Mouse (Mus musculus) liver, postnatal 0 days (tissue): ENCODE data around the gene Med20. TPM values are rescaled to one million over a fixed set of nuclear protein-coding genes. Genes with fewer than 3 reads are reported as not detected.
A peak's percentile ranks its signal among the peaks of the same experiment; 100 is the strongest.
"Not testable (repeated sequence)": the region's sequence is repeated elsewhere in the genome, so short reads cannot be mapped to it uniquely, and the experiment has no call there.

Experiments used
- ATAC-seq: fragments of 200-750 bp; cut with Nextera tagmentation; 2 replicates; pipeline ENCODE4 v1.8.0; 2017; ENCODE audit warnings: mild to moderate bottlenecking, moderate library complexity
- DNase-seq: peaks from one replicate; pipeline ENCODE4 v3.0.0-alpha.2; 2016
- H3K27ac ChIP-seq: fragments of 300-500 bp; sonication (generic); 2 replicates; pipeline ENCODE4 v1.5.1; 2014; ENCODE audit warnings: antibody characterized with exemption, moderate library complexity, mild to moderate bottlenecking, low read depth
- H3K27me3 ChIP-seq: fragments of 300-500 bp; sonication (generic); 2 replicates; pipeline ENCODE4 v1.6.1; 2014; ENCODE audit warnings: low read length, control low read depth, mixed read lengths; ENCODE audit not compliant: insufficient read depth
- H3K36me3 ChIP-seq: fragments of 300-500 bp; sonication (generic); replicated peaks from 2 replicates; pipeline ENCODE4 v1.6.1; 2014; ENCODE audit warnings: mild to moderate bottlenecking, control low read depth, low read length, moderate library complexity, mixed read lengths; ENCODE audit not compliant: insufficient read depth
- H3K4me1 ChIP-seq: fragments of 300-500 bp; sonication (generic); 2 replicates; pipeline ENCODE4 v1.6.1; 2014; ENCODE audit warnings: antibody characterized with exemption, mild to moderate bottlenecking, control low read depth; ENCODE audit not compliant: insufficient read depth
- H3K4me2 ChIP-seq: fragments of 300-500 bp; sonication (generic); 2 replicates; pipeline ENCODE4 v1.6.1; 2014; ENCODE audit warnings: low read depth, mild to moderate bottlenecking, low read length, moderate library complexity, mixed read lengths
- H3K4me3 ChIP-seq: fragments of 300-500 bp; sonication (generic); 2 replicates; pipeline ENCODE4 v1.5.1; 2014; ENCODE audit warnings: low read depth, low read length
- H3K9ac ChIP-seq: fragments of 300-500 bp; sonication (generic); replicated peaks from 2 replicates; pipeline ENCODE4 v1.6.1; 2014; ENCODE audit warnings: mild to moderate bottlenecking, moderate library complexity
- H3K9me3 ChIP-seq: fragments of 300-500 bp; sonication (generic); 2 replicates; pipeline ENCODE4 v1.6.1; 2016; ENCODE audit warnings: mild to moderate bottlenecking, control low read depth, low read length, mixed read lengths
- CTCF ChIP-seq: sonication (generic); IDR thresholded peaks from 2 replicates; pipeline ENCODE4 v1.5.1; 2016; ENCODE audit warnings: antibody characterized with exemption, low read depth
- EP300 ChIP-seq: IDR thresholded peaks from 2 replicates; pipeline ENCODE4 v1.6.1; 2016; ENCODE audit warnings: antibody characterized with exemption, low read depth, mild to moderate bottlenecking
- WGBS: fragments of 180-500 bp; shearing (Covaris S2); extraction: QIAGEN DNeasy Blood & Tissue Kit; methylation state at CpG from one replicate; pipeline ENCODE4 v1.1.7; 2014; ENCODE audit not compliant: insufficient replicate concordance; 5-methylcytosine and 5-hydroxymethylcytosine counted together
- polyA plus RNA-seq: library from polyadenylated mRNA; unstranded; fragments of >200 nt; fragmentation: Nextera tagmentation; extraction: Ambion mirVana; gene quantifications from 2 replicates; pipeline ENCODE4 v1.2.1, GENCODE M21; 2015

Med20 gene
- polyA plus RNA-seq, 1 experiment from 2014 or later: 13.5 TPM

GRCm38 (mm10) chr17:47648966-47649365, 37.6 kb downstream of the Med20 start:
- ATAC-seq: no peak
- no peak overlapping the region for H3K9ac ChIP-seq
- H3K27me3 ChIP-seq: no peaks in the 10 kb centered on the region
- no peaks in the 10 kb centered on the region for H3K9me3 ChIP-seq
- no peak for DNase-seq
- WGBS: 67% methylated on average over 4 of the region's 4 CpGs
- TF ChIP-seq EP300 (no peak), CTCF (no peak)
- no peak overlapping the region for H3K27ac ChIP-seq
- no peak overlapping the region for H3K4me2 ChIP-seq
- H3K36me3 ChIP-seq: no peaks in the 10 kb centered on the region
- H3K4me1 ChIP-seq: no peaks in the 10 kb centered on the region
- no peak overlapping the region for H3K4me3 ChIP-seq

- H3K9me3 ChIP-seq: no peaks in the 10 kb centered on the region
- H3K4me3 ChIP-seq: no peak overlapping the region
- no peak overlapping the region for H3K4me2 ChIP-seq
- no peaks in the 10 kb centered on the region for H3K27me3 ChIP-seq
- WGBS: 85% methylated on average over 2 of the region's 2 CpGs
- H3K4me1 ChIP-seq: no peaks in the 10 kb centered on the region
- H3K27ac ChIP-seq: no peak overlapping the region
- no peak for DNase-seq
- TF ChIP-seq CTCF (no peak), EP300 (no peak)
- H3K9ac ChIP-seq: no peak overlapping the region
- no peaks in the 10 kb centered on the region for H3K36me3 ChIP-seq
- no peak for ATAC-seq
Measured at GRCm38 (mm10) chr17:47651953-47652352, 40.6 kb downstream of the Med20 start.

- not testable (repeated sequence) for H3K4me2 ChIP-seq, H3K27ac ChIP-seq, H3K9ac ChIP-seq, ATAC-seq, H3K4me3 ChIP-seq, DNase-seq, H3K36me3 ChIP-seq, H3K27me3 ChIP-seq, H3K9me3 ChIP-seq, H3K4me1 ChIP-seq
- 87% methylated on average over 8 of the region's 8 CpGs for WGBS
Measured at GRCm38 (mm10) chr17:47654346-47654745, 43.0 kb downstream of the Med20 start.

GRCm38 (mm10) chr17:47655697-47656096, 44.3 kb downstream of the Med20 start:
- Histone ChIP-seq H3K36me3 (no peaks in the 10 kb centered on the region), H3K4me1 (0 out of 2 replicates have a peak, but pooled peaks cover 3% of the 10 kb centered on the region), H3K9me3 (no peaks in the 10 kb centered on the region), H3K4me2 (no peak overlapping the region), H3K27me3 (no peaks in the 10 kb centered on the region), H3K27ac (no peak overlapping the region), H3K9ac (no peak overlapping the region), H3K4me3 (no peak overlapping the region)
- no peak for TF ChIP-seq CTCF
- TF ChIP-seq EP300: no peak
- ATAC-seq (peak; percentile 64; the same call in 1 of the 2 replicates), DNase-seq (peak; percentile 33)
- WGBS: 77% methylated on average over 5 of the region's 5 CpGs

- no peaks in the 10 kb centered on the region for H3K27me3 ChIP-seq
- 0 out of 2 replicates have a peak, but pooled peaks cover 3% of the 10 kb centered on the region for H3K4me1 ChIP-seq
- no peak overlapping the region for H3K9ac ChIP-seq
- no peak overlapping the region for H3K4me2 ChIP-seq
- H3K4me3 ChIP-seq: no peak overlapping the region
- TF ChIP-seq CTCF (no peak), EP300 (no peak)
- ATAC-seq (no peak), DNase-seq (no peak)
- H3K27ac ChIP-seq: no peak overlapping the region
- WGBS: 83% methylated on average over 4 of the region's 4 CpGs
- H3K9me3 ChIP-seq: no peaks in the 10 kb centered on the region
- H3K36me3 ChIP-seq: no peaks in the 10 kb centered on the region
Measured at GRCm38 (mm10) chr17:47657901-47658300, 46.5 kb downstream of the Med20 start.

GRCm38 (mm10) chr17:47658741-47659243, 47.4 kb downstream of the Med20 start:
- ATAC-seq (no peak), DNase-seq (no peak)
- Histone ChIP-seq H3K27me3 (no peaks in the 10 kb centered on the region), H3K4me3 (no peak overlapping the region), H3K9me3 (no peaks in the 10 kb centered on the region), H3K9ac (no peak overlapping the region), H3K36me3 (no peaks in the 10 kb centered on the region), H3K27ac (no peak overlapping the region), H3K4me1 (0 out of 2 replicates have a peak, but pooled peaks cover 3% of the 10 kb centered on the region), H3K4me2 (no peak overlapping the region)
- TF ChIP-seq EP300 (no peak), CTCF (no peak)
- 47% methylated on average over 3 of the region's 3 CpGs for WGBS
